Mouse (Mus musculus) fat pad, adult 2 months (tissue): ENCODE measurements around the gene Pla2g2f.
A peak's percentile ranks its signal among the peaks of the same experiment; 100 is the strongest.

Source experiments
- DNase-seq: peaks from one replicate; pipeline ENCODE4 v3.0.0-alpha.2; 2011; ENCODE audit warnings: low read depth, low spot score; ENCODE audit errors: extremely low read depth

Gene Pla2g2f

GRCm38 (mm10) chr4:138771970-138772369 is 14.5 kb upstream of the Pla2g2f start:
- no peak for DNase-seq

- no peak for DNase-seq
Observed at GRCm38 (mm10) chr4:138762266-138762665, 4.8 kb upstream of the Pla2g2f start.

GRCm38 (mm10) chr4:138755983-138756382 is 1.4 kb downstream of the Pla2g2f start:
- DNase-seq: no peak

- no peak for DNase-seq
Observed at GRCm38 (mm10) chr4:138755439-138755838, 2.0 kb downstream of the Pla2g2f start.

GRCm38 (mm10) chr4:138754432-138754831 is 3.0 kb downstream of the Pla2g2f start:
- no peak for DNase-seq

- no peak for DNase-seq
Observed at GRCm38 (mm10) chr4:138753608-138754007, 3.8 kb downstream of the Pla2g2f start.

GRCm38 (mm10) chr4:138752603-138753002 is 4.8 kb downstream of the Pla2g2f start:
- DNase-seq: no peak

GRCm38 (mm10) chr4:138748369-138749072 is 8.9 kb downstream of the Pla2g2f start:
- no peak for DNase-seq

GRCm38 (mm10) chr4:138747851-138748250 is 9.6 kb downstream of the Pla2g2f start:
- DNase-seq: no peak

- no peak for DNase-seq
Observed at GRCm38 (mm10) chr4:138746866-138747265, 10.6 kb downstream of the Pla2g2f start.

- no peak for DNase-seq
Observed at GRCm38 (mm10) chr4:138745884-138746283, 11.5 kb downstream of the Pla2g2f start.

- DNase-seq: no peak
Observed at GRCm38 (mm10) chr4:138739136-138739851, 18.1 kb downstream of the Pla2g2f start.

- DNase-seq: no peak
Observed at GRCm38 (mm10) chr4:138737031-138737430, 20.4 kb downstream of the Pla2g2f start, which contains the start of gene Ubxn10. TSS of gene Ubxn10 (minus strand) at chr4:138737167.

GRCm38 (mm10) chr4:138734863-138735262 is 22.6 kb downstream of the Pla2g2f start:
- DNase-seq: no peak

- no peak for DNase-seq
Observed at GRCm38 (mm10) chr4:138734105-138734504, 23.3 kb downstream of the Pla2g2f start.

- DNase-seq: no peak
Observed at GRCm38 (mm10) chr4:138729018-138729703, 28.3 kb downstream of the Pla2g2f start.

- no peak for DNase-seq
Observed at GRCm38 (mm10) chr4:138725751-138726150, 31.7 kb downstream of the Pla2g2f start.

- no peak for DNase-seq
Observed at GRCm38 (mm10) chr4:138725127-138725461, 32.3 kb downstream of the Pla2g2f start.

- DNase-seq: no peak
Observed at GRCm38 (mm10) chr4:138724354-138725126, 32.9 kb downstream of the Pla2g2f start, which contains the start of gene Pla2g2c. TSS of gene Pla2g2c (plus strand) at chr4:138724792.

GRCm38 (mm10) chr4:138723493-138724281 is 33.7 kb downstream of the Pla2g2f start:
- DNase-seq: peak; percentile 3
